Mouse (Mus musculus) neural tube, embryonic 15.5 days (tissue): ENCODE measurements around the gene Ddx50. TPM values are rescaled to one million over a fixed set of nuclear protein-coding genes. Genes with fewer than 3 reads are reported as not detected.
A peak's percentile ranks its signal among the peaks of the same experiment; 100 is the strongest.
"Not testable (repeated sequence)": the region's sequence is repeated elsewhere in the genome, so short reads cannot be mapped to it uniquely, and the experiment has no call there.

Source experiments
- ATAC-seq: fragments of 200-750 bp; cut with Nextera tagmentation; 2 replicates; pipeline ENCODE4 v1.8.0; 2017; ENCODE audit warnings: mild to moderate bottlenecking, moderate TSS enrichment, moderate library complexity; ENCODE audit not compliant: low FRiP score
- H3K27ac ChIP-seq: fragments of 300-500 bp; sonication (generic); replicated peaks from 2 replicates; pipeline ENCODE4 v1.5.1; 2015; ENCODE audit warnings: mild to moderate bottlenecking, inconsistent platforms
- H3K27me3 ChIP-seq: fragments of 300-500 bp; sonication (generic); replicated peaks from 2 replicates; pipeline ENCODE4 v1.6.1; 2015; ENCODE audit warnings: inconsistent platforms
- H3K36me3 ChIP-seq: fragments of 300-500 bp; sonication (generic); 2 replicates; pipeline ENCODE4 v1.6.1; 2015; ENCODE audit warnings: inconsistent platforms
- H3K4me1 ChIP-seq: fragments of 300-500 bp; sonication (generic); 2 replicates; pipeline ENCODE4 v1.6.1; 2015; ENCODE audit warnings: inconsistent platforms
- H3K4me2 ChIP-seq: fragments of 300-500 bp; sonication (generic); 2 replicates; pipeline ENCODE4 v1.6.1; 2015; ENCODE audit warnings: inconsistent platforms, mild to moderate bottlenecking, moderate library complexity
- H3K4me3 ChIP-seq: fragments of 300-500 bp; sonication (generic); replicated peaks from 2 replicates; pipeline ENCODE4 v1.5.1; 2015; ENCODE audit warnings: mild to moderate bottlenecking, inconsistent platforms
- H3K9ac ChIP-seq: fragments of 300-500 bp; sonication (generic); replicated peaks from 2 replicates; pipeline ENCODE4 v1.6.1; 2015; ENCODE audit warnings: mild to moderate bottlenecking, inconsistent platforms
- H3K9me3 ChIP-seq: fragments of 300-500 bp; sonication (generic); replicated peaks from 2 replicates; pipeline ENCODE4 v1.6.1; 2016; ENCODE audit warnings: inconsistent platforms
- WGBS: fragments of 180-500 bp; shearing (Covaris S2); methylation state at CpG from one replicate; pipeline ENCODE4 v1.1.7; 2015; ENCODE audit warnings: mixed read lengths; 5-methylcytosine and 5-hydroxymethylcytosine counted together
- polyA plus RNA-seq: library from polyadenylated mRNA; unstranded; fragments of >200 nt; fragmentation: Nextera tagmentation; extraction: Ambion mirVana; gene quantifications from 2 replicates; pipeline ENCODE4 v1.2.1, GENCODE M21; 2015

Ddx50 gene
- polyA plus RNA-seq, 1 experiment from 2014 or later, result 80.6 TPM

DNA sequence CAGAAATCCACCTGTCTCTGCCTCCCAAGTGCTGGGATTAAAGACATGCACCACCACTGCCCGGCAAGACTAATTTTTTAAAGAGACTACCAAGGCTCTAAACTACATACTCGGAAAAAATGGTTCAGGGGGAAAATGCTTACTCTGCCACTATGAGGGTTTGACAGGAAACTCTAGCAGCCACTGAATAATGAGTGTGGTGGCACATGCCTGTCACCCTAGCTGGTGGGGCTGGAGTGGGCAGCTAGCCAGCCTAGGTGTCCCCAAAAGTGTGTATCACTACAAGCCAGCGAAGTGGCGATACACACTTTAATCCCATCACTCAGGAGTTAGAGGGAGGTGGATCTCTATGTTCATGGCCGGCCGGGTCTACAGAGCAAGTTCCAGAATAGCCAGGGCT, 51.0 kb downstream of the Ddx50 start:
- H3K4me2 ChIP-seq, result peak overlapping the region; percentile 90; the same call in 1 of the 2 replicates
- H3K27ac ChIP-seq, result no peak overlapping the region
- 92% methylated on average over 6 of the region's 6 CpGs for WGBS
- no peaks in the 10 kb centered on the region for H3K9me3 ChIP-seq
- H3K27me3 ChIP-seq, result no peaks in the 10 kb centered on the region
- peaks cover 35% of the 10 kb centered on the region for H3K4me1 ChIP-seq
- H3K4me3 ChIP-seq, result no peak overlapping the region
- H3K36me3 ChIP-seq, result peaks cover 19% of the 10 kb centered on the region
- no peak overlapping the region for H3K9ac ChIP-seq
- ATAC-seq, result no peak

DNA sequence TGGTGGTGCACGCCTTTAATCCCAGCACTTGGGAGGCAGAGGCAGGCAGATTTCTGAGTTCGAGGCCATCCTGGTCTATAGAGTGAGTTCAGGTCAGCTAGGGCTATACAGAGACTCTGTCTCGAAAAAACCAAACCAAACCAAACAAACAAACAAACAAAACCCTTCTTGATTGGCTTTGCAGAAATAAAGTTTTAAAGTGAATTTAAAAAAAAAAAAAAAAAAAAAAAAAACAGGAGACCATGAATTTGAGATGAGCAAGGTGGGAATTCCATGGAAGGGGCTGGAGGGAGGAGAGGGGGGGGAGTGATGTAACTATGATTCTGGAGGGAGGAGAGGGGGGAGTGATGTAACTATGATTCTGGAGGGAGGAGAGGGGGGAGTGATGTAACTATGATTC, 51.7 kb downstream of the Ddx50 start:
- 94% methylated on average over 3 of the region's 3 CpGs for WGBS
- not testable (repeated sequence) for H3K4me2 ChIP-seq, H3K27ac ChIP-seq, H3K9ac ChIP-seq, H3K4me3 ChIP-seq, H3K9me3 ChIP-seq, ATAC-seq, H3K27me3 ChIP-seq
- H3K36me3 ChIP-seq, result peaks cover 25% of the 10 kb centered on the region
- H3K4me1 ChIP-seq, result peaks cover 35% of the 10 kb centered on the region

GRCm38 (mm10) chr10:62592496-62592895, 58.5 kb downstream of the Ddx50 start:
- H3K36me3 ChIP-seq, result peaks cover 78% of the 10 kb centered on the region
- no peak for ATAC-seq

DNA sequence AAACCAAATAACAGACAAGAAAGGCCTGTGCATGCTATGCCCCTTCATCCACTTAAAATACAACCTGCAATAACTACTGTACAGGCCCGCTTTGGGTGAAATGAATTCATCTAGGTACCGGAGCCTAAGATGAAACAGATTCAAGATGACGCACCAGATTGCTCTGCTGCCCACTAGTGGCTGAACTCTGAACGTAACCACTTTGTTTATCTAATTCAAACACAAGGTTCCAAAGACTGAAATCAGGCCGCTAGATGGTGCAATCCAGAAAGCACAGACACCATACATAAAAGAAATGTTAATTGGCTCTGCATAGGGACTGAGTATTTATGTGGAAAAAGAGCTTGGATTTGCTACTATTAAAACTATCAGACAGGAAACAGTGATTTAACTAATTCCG, 60.8 kb downstream of the Ddx50 start:
- H3K9ac ChIP-seq, result 0 out of 2 replicates have a peak overlapping the region, but pooled peaks have one; percentile 15
- no peak overlapping the region for H3K4me2 ChIP-seq
- no peaks in the 10 kb centered on the region for H3K9me3 ChIP-seq
- H3K36me3 ChIP-seq, result peaks cover 90% of the 10 kb centered on the region
- H3K4me3 ChIP-seq, result no peak overlapping the region
- 31% methylated on average over 6 of the region's 6 CpGs for WGBS
- ATAC-seq, result peak; percentile 79; the same call in 1 of the 2 replicates
- H3K27ac ChIP-seq, result 0 out of 2 replicates have a peak overlapping the region, but pooled peaks have one; percentile 29
- no peaks in the 10 kb centered on the region for H3K27me3 ChIP-seq
- no peaks in the 10 kb centered on the region for H3K4me1 ChIP-seq

More at GRCm38 (mm10) chr10:62592496-62592895, 58.5 kb downstream of the Ddx50 start:
- Histone ChIP-seq H3K4me3 (no peak overlapping the region), H3K9ac (no peak overlapping the region), H3K27ac (no peak overlapping the region), H3K4me2 (no peak overlapping the region), H3K9me3 (no peaks in the 10 kb centered on the region), H3K4me1 (peaks cover 3% of the 10 kb centered on the region; the same call in 1 of the 2 replicates), H3K27me3 (no peaks in the 10 kb centered on the region)
- WGBS, result 90% methylated on average over 7 of the region's 7 CpGs

- H3K9ac ChIP-seq, result no peak overlapping the region
- peaks cover 92% of the 10 kb centered on the region for H3K36me3 ChIP-seq
- no peak overlapping the region for H3K4me2 ChIP-seq
- no peak overlapping the region for H3K27ac ChIP-seq
- 87% methylated on average over 4 of the region's 4 CpGs for WGBS
- H3K27me3 ChIP-seq, result no peaks in the 10 kb centered on the region
- no peaks in the 10 kb centered on the region for H3K9me3 ChIP-seq
- no peak overlapping the region for H3K4me3 ChIP-seq
- ATAC-seq, result no peak
- H3K4me1 ChIP-seq, result no peaks in the 10 kb centered on the region
Observed at GRCm38 (mm10) chr10:62588616-62589015, 62.4 kb downstream of the Ddx50 start.

GRCm38 (mm10) chr10:62583245-62583644, 67.8 kb downstream of the Ddx50 start:
- Histone ChIP-seq H3K27me3 (no peaks in the 10 kb centered on the region), H3K4me2 (no peak overlapping the region), H3K36me3 (peaks cover 75% of the 10 kb centered on the region), H3K4me3 (no peak overlapping the region), H3K9ac (no peak overlapping the region), H3K27ac (no peak overlapping the region), H3K4me1 (peaks cover 4% of the 10 kb centered on the region; the same call in 1 of the 2 replicates), H3K9me3 (no peaks in the 10 kb centered on the region)
- 94% methylated on average over 1 of the region's 1 CpGs for WGBS
- no peak for ATAC-seq

DNA sequence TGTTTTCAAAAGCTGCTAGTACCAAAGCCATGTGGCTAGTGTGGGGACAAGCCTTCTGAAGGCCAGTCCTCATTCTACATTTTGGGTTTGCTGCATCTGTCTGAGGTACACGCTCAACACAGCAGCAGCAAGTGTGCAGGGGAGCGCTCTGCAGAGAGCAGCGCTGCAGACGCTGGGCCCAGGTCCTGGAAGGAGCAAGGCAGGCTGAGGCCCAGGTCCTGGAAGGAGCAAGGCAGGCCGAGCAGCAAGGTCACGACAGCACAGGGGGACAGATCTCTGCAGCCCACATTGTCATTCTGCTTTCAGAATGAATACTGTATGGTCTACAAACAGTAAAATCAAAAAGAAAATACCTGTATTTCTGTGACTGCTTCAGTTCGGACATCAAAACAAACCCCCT, 68.3 kb downstream of the Ddx50 start:
- WGBS, result 78% methylated on average over 7 of the region's 7 CpGs
- Histone ChIP-seq H3K36me3 (peaks cover 70% of the 10 kb centered on the region), H3K27ac (no peak overlapping the region), H3K4me3 (no peak overlapping the region), H3K4me1 (peaks cover 4% of the 10 kb centered on the region), H3K9ac (no peak overlapping the region), H3K9me3 (no peaks in the 10 kb centered on the region), H3K27me3 (no peaks in the 10 kb centered on the region), H3K4me2 (no peak overlapping the region)
- ATAC-seq, result no peak

- WGBS, result 92% methylated on average over 17 of the region's 17 CpGs
- Histone ChIP-seq H3K36me3 (peaks cover 66% of the 10 kb centered on the region), H3K4me1 (peaks cover 8% of the 10 kb centered on the region), H3K27me3 (no peaks in the 10 kb centered on the region), H3K9me3 (no peaks in the 10 kb centered on the region), H3K27ac (no peak overlapping the region), H3K9ac (no peak overlapping the region), H3K4me3 (no peak overlapping the region), H3K4me2 (no peak overlapping the region)
- ATAC-seq, result no peak
Observed at GRCm38 (mm10) chr10:62582263-62582662, 68.8 kb downstream of the Ddx50 start.

- peaks cover 51% of the 10 kb centered on the region for H3K36me3 ChIP-seq
- not testable (repeated sequence) for H3K9ac ChIP-seq, ATAC-seq, H3K27me3 ChIP-seq, H3K27ac ChIP-seq, H3K9me3 ChIP-seq, H3K4me3 ChIP-seq
- 90% methylated on average over 12 of the region's 13 CpGs for WGBS
- H3K4me1 ChIP-seq, result peaks cover 25% of the 10 kb centered on the region
- peak overlapping the region; percentile 89; the same call in 1 of the 2 replicates for H3K4me2 ChIP-seq
Observed at GRCm38 (mm10) chr10:62579129-62579528, 71.9 kb downstream of the Ddx50 start.

DNA sequence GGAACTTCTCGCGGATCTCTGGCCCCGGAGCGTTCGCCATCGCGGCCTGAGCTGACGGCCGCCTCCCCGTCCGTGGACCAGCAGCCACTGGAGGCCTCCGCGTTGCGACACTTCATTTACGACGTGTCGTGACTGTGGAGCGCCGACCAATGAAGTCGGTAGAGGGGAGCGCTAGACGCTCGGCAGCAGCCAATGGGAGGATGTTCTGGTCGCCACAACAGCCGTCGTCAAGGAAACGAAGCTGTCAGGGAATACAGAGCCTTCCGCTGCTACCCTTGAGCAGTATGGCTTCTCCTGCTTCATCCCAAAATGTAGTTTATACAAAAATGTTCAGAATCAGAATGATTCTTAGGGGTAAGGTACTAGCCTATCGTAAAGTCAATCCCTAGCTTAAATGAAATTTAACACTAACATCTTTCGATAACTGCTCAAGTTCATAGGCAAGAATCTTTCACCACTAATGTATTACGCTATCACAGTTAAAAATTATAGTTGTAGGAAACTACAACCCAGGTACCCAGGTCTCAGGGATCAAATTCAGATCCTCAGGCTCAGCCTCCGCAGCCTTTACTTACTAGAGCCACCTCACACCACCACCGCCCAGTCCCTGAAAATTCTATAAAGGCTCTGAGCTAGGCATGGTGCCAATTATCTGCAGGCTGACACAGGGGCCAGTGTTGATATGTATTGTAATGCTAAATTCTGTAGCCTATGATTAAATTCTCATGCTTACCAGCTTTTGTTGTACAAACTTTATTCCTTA, 72.5 kb downstream of the Ddx50 start, which contains the start of gene Kif1bp:
Gene Kif1bp, minus strand, starts transcription at position 120 of the 763 bp plus-strand sequence.
- Histone ChIP-seq H3K9ac (peak within 1 kb of the TSS; percentile 83), H3K4me2 (peak within 1 kb of the TSS; percentile 89), H3K4me3 (peak within 1 kb of the TSS; percentile 92), H3K27me3 (no peaks in the 10 kb centered on the region), H3K36me3 (peaks cover 51% of the 10 kb centered on the region), H3K27ac (peak within 1 kb of the TSS; percentile 86), H3K4me1 (peaks cover 25% of the 10 kb centered on the region), H3K9me3 (no peaks in the 10 kb centered on the region)
- WGBS, result 5% methylated on average over 33 of the region's 33 CpGs
- ATAC-seq, result peak; percentile 100

DNA sequence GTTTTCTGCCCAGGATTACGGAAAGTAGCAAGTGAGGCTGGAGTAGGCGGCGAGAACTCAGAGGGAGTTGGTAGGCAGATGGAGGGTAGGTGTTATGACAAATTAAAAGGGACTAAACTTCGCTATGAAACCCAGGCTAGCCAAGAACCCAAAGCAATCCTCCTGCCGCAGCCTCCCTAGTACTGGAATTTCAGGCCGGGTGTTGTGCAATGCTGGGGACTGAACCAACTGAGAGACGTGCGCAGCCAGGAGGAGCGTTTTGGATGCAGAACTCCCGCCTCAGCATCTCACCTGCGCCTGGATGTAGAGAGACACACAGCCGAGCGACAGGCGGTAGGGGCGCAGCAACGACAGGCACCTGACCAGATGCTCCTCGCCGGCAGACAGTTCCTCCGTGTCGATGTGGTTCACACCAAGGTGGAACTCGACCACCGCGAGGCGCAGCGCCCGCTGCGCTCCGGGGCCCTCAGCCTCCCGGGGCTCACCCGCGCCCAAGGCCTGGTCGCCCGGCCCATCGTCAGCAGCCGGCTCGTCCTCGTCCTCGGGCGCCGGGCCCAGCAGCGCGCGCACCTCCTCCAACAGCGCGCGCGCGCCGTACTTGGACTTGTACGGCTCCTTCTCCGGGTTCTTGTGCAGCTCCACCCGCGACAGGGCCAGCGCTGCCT, 73.2 kb downstream of the Ddx50 start:
- Histone ChIP-seq H3K4me2 (peak overlapping the region; percentile 89), H3K9me3 (no peaks in the 10 kb centered on the region), H3K9ac (peak overlapping the region; percentile 83), H3K4me1 (peaks cover 25% of the 10 kb centered on the region), H3K36me3 (peaks cover 50% of the 10 kb centered on the region), H3K27me3 (no peaks in the 10 kb centered on the region), H3K27ac (peak overlapping the region; percentile 86), H3K4me3 (peak overlapping the region; percentile 92)
- ATAC-seq, result peak; percentile 83
- WGBS, result 2% methylated on average over 54 of the region's 54 CpGs

- no peak for ATAC-seq
- WGBS, result 91% methylated on average over 13 of the region's 13 CpGs
Observed at GRCm38 (mm10) chr10:62575001-62575400, 76.0 kb downstream of the Ddx50 start.

More at GRCm38 (mm10) chr10:62575001-62575400, 76.0 kb downstream of the Ddx50 start:
- H3K4me3 ChIP-seq, result no peak overlapping the region
- H3K9ac ChIP-seq, result no peak overlapping the region
- H3K36me3 ChIP-seq, result peaks cover 46% of the 10 kb centered on the region
- H3K9me3 ChIP-seq, result no peaks in the 10 kb centered on the region
- no peak overlapping the region for H3K27ac ChIP-seq
- H3K4me2 ChIP-seq, result no peak overlapping the region
- H3K4me1 ChIP-seq, result peaks cover 25% of the 10 kb centered on the region
- no peaks in the 10 kb centered on the region for H3K27me3 ChIP-seq
